Mouse (Mus musculus) cerebellum, adult 2 months (tissue): ENCODE measurements around the gene Prkcsh.

ENCODE experiments used
- CTCF ChIP-seq: fragments of 200-500 bp; IDR thresholded peaks from 2 replicates; pipeline ENCODE4 v1.5.1; 2011; ENCODE audit warnings: low read depth, mild to moderate bottlenecking, control low read depth, low read length, moderate library complexity, borderline replicate concordance; ENCODE audit not compliant: insufficient read depth
- POLR2A ChIP-seq: fragments of 200-500 bp; IDR thresholded peaks from 2 replicates; pipeline ENCODE4 v1.6.1; 2011; ENCODE audit warnings: low read length, control low read depth, borderline replicate concordance; ENCODE audit not compliant: insufficient read depth

DNA sequence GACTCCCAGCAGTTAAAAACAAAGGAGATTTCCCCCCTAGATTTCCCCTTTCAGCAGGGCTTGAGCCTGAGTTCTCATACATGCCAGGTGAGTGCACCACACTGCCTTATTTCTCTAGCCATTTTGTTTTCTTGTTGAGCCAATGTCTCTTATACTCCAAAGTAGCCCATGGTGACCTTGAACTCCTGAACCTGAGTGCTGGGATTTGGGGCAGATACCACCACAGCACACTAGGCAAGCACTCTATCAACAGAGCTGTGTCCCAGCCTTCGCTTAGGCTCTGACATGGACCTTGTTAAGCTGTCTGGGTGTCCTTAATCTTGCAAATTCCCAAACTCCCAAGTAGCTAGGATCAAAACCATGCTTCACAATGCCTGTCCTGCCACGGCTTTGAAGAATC, 39.2 kb downstream of the Prkcsh start:
- no peak for TF ChIP-seq POLR2A
- TF ChIP-seq CTCF = no peak
